Mouse (Mus musculus) myocyte (in vitro differentiated cells): Measurements from ENCODE around the gene Klhdc9.

Source experiments
- CEBPB ChIP-seq: IDR thresholded peaks from 2 replicates; pipeline ENCODE4 v1.6.1; 2011; ENCODE audit warnings: mild to moderate bottlenecking, moderate library complexity; ENCODE audit not compliant: poor library complexity, insufficient read depth, severe bottlenecking
- POLR2A ChIP-seq: IDR thresholded peaks from one replicate; pipeline ENCODE4 v1.6.1; 2011; ENCODE audit warnings: low read depth, mild to moderate bottlenecking, control low read depth, moderate library complexity; ENCODE audit not compliant: insufficient read length
- POLR2AphosphoS2 ChIP-seq: IDR thresholded peaks from one replicate; pipeline ENCODE4 v1.6.1; 2011; ENCODE audit warnings: low read depth, control low read depth; ENCODE audit not compliant: insufficient read length
- TCF12 ChIP-seq: IDR thresholded peaks from one replicate; pipeline ENCODE4 v1.6.1; 2011; ENCODE audit warnings: mild to moderate bottlenecking, control low read depth; ENCODE audit not compliant: poor library complexity, insufficient read depth, severe bottlenecking
- USF1 ChIP-seq: IDR thresholded peaks from one replicate; pipeline ENCODE4 v1.6.1; 2011; ENCODE audit warnings: low read depth, mild to moderate bottlenecking, control low read depth, moderate library complexity

- TF ChIP-seq POLR2A (no peak), TCF12 (no peak), USF1 (no peak), CEBPB (no peak), POLR2AphosphoS2 (no peak)
Measured at GRCm38 (mm10) chr1:171407263-171407662, 46.7 kb upstream of the Klhdc9 start.
